Mouse (Mus musculus) CH12.LX (cell line): ENCODE data around the gene Fam240a. TPM values are rescaled to one million over a fixed set of nuclear protein-coding genes. Genes with fewer than 3 reads are reported as not detected.

Experiments used
- DNase-seq: peaks from one replicate; pipeline ENCODE4 v3.0.0-alpha.2; 2013; ENCODE audit errors: extremely low read depth
- H3K27ac ChIP-seq: 2 replicates; pipeline ENCODE4 v1.5.1; 2012; ENCODE audit warnings: low read depth, mild to moderate bottlenecking, control low read depth, moderate library complexity; ENCODE audit not compliant: insufficient read depth
- H3K27me3 ChIP-seq: replicated peaks from 2 replicates; pipeline ENCODE3; 2012; ENCODE audit warnings: inconsistent platforms
- H3K36me3 ChIP-seq, 2 experiments: replicated peaks in 1 of 2; 2 replicates each; pipeline versions ENCODE3 to v1.6.1; 2012; ENCODE audit warnings: inconsistent platforms in 1 of 2, low read length in 1 of 2, mild to moderate bottlenecking in 1 of 2, mixed read lengths in 1 of 2, moderate library complexity in 1 of 2; ENCODE audit not compliant: control insufficient read depth in 1 of 2, insufficient read depth in 1 of 2
- H3K4me1 ChIP-seq, 2 experiments: 2 replicates each; pipeline ENCODE4 v1.6.1; 2012; ENCODE audit warnings: inconsistent platforms in 1 of 2, moderate library complexity in 1 of 2; ENCODE audit not compliant: insufficient read depth in 2 of 2, control insufficient read depth in 1 of 2
- H3K4me2 ChIP-seq: 2 replicates; pipeline ENCODE4 v1.6.1; 2012; ENCODE audit warnings: low read depth, mild to moderate bottlenecking, control low read depth; ENCODE audit not compliant: poor library complexity, insufficient read depth, severe bottlenecking
- H3K4me3 ChIP-seq, 3 experiments: fragments of 150-350 bp in 1 of 3; sonication (generic) in 1 of 3; replicated peaks in 1 of 3; 2 replicates each; pipeline versions ENCODE3 to v1.5.1; 2011 to 2012; ENCODE audit warnings: low read depth in 2 of 3, low read length in 2 of 3, mild to moderate bottlenecking in 2 of 3, moderate library complexity in 2 of 3, control low read depth in 1 of 3, improper control_type of control experiment in 1 of 3, inconsistent platforms in 1 of 3, mixed read lengths in 1 of 3; ENCODE audit not compliant: poor library complexity in 1 of 3
- H3K79me2 ChIP-seq: replicated peaks from 2 replicates; pipeline ENCODE4 v1.6.1; 2012; ENCODE audit warnings: mild to moderate bottlenecking, moderate library complexity; ENCODE audit not compliant: control insufficient read depth, poor library complexity, insufficient read depth, severe bottlenecking; ENCODE audit errors: extremely low read depth
- H3K9ac ChIP-seq: 2 replicates; pipeline ENCODE4 v1.6.1; 2012; ENCODE audit warnings: low read depth, mild to moderate bottlenecking, control low read depth, moderate library complexity; ENCODE audit not compliant: insufficient read depth
- H3K9me3 ChIP-seq: replicated peaks from 2 replicates; pipeline ENCODE3; 2012; ENCODE audit warnings: low read length, inconsistent platforms, mixed read lengths
- CHD1 ChIP-seq: IDR thresholded peaks from 2 replicates; pipeline ENCODE4 v1.6.1; 2012; ENCODE audit warnings: low read depth, low read length, improper control_type of control experiment, inconsistent platforms
- CHD2 ChIP-seq: IDR thresholded peaks from 2 replicates; pipeline ENCODE4 v1.6.1; 2011; ENCODE audit warnings: low read length, improper control_type of control experiment
- CTCF ChIP-seq, 2 experiments: IDR thresholded peaks in 1 of 2; conservative IDR thresholded peaks in 1 of 2; 2 replicates each; pipeline ENCODE4 v1.5.1; 2011 to 2012; ENCODE audit warnings: low read depth in 2 of 2, low read length in 2 of 2, improper control_type of control experiment in 1 of 2, inconsistent platforms in 1 of 2, mild to moderate bottlenecking in 1 of 2, moderate library complexity in 1 of 2
- EP300 ChIP-seq: IDR thresholded peaks from 2 replicates; pipeline ENCODE4 v1.6.1; 2011; ENCODE audit warnings: low read length, improper control_type of control experiment
- ETS1 ChIP-seq: conservative IDR thresholded peaks from 2 replicates; pipeline ENCODE4 v1.6.1; 2012; ENCODE audit warnings: low read depth, mild to moderate bottlenecking, inconsistent platforms, low read length, improper control_type of control experiment, moderate library complexity
- GABPA ChIP-seq: IDR thresholded peaks from 2 replicates; pipeline ENCODE4 v1.6.1; 2012; ENCODE audit warnings: low read depth, low read length, improper control_type of control experiment, inconsistent platforms; ENCODE audit not compliant: insufficient replicate concordance
- HCFC1 ChIP-seq: IDR thresholded peaks from 2 replicates; pipeline ENCODE4 v1.6.1; 2012; ENCODE audit warnings: low read depth, mild to moderate bottlenecking, inconsistent platforms, low read length, improper control_type of control experiment
- IRF4 ChIP-seq: IDR thresholded peaks from 2 replicates; pipeline ENCODE4 v1.6.1; 2014; ENCODE audit warnings: low read depth, mild to moderate bottlenecking, inconsistent platforms, low read length, improper control_type of control experiment
- JUN ChIP-seq: IDR thresholded peaks from 2 replicates; pipeline ENCODE4 v1.6.1; 2011; ENCODE audit warnings: low read depth, mild to moderate bottlenecking, low read length, improper control_type of control experiment, moderate library complexity; ENCODE audit not compliant: insufficient read depth
- JUND ChIP-seq: conservative IDR thresholded peaks from 2 replicates; pipeline ENCODE4 v1.6.1; 2011; ENCODE audit warnings: low read depth, low read length, improper control_type of control experiment
- KAT2A ChIP-seq: IDR thresholded peaks from 2 replicates; pipeline ENCODE4 v1.6.1; 2012; ENCODE audit warnings: low read length, improper control_type of control experiment, inconsistent platforms; ENCODE audit not compliant: insufficient replicate concordance
- MEF2A ChIP-seq: IDR thresholded peaks from 2 replicates; pipeline ENCODE4 v1.6.1; 2014; ENCODE audit warnings: low read depth, mild to moderate bottlenecking, inconsistent platforms, low read length, improper control_type of control experiment, borderline replicate concordance
- POLR2A ChIP-seq: IDR thresholded peaks from 2 replicates; pipeline ENCODE4 v1.6.1; 2011; ENCODE audit warnings: low read depth, mild to moderate bottlenecking, improper control_type of control experiment, low read length
- POLR2AphosphoS2 ChIP-seq: IDR thresholded peaks from 2 replicates; pipeline ENCODE4 v1.6.1; 2011; ENCODE audit warnings: low read depth, low read length, improper control_type of control experiment
- RCOR1 ChIP-seq: conservative IDR thresholded peaks from 2 replicates; pipeline ENCODE4 v1.6.1; 2012; ENCODE audit warnings: low read depth, mild to moderate bottlenecking, inconsistent platforms, low read length, improper control_type of control experiment
- TCF12 ChIP-seq: IDR thresholded peaks from 2 replicates; pipeline ENCODE4 v1.6.1; 2014; ENCODE audit warnings: low read depth, mild to moderate bottlenecking, inconsistent platforms, low read length, improper control_type of control experiment
- UBTF ChIP-seq: IDR thresholded peaks from 2 replicates; pipeline ENCODE4 v1.6.1; 2012; ENCODE audit warnings: low read depth, mild to moderate bottlenecking, inconsistent platforms, low read length, improper control_type of control experiment, moderate library complexity
- USF1 ChIP-seq: IDR thresholded peaks from 2 replicates; pipeline ENCODE4 v1.6.1; 2014; ENCODE audit warnings: low read depth, mild to moderate bottlenecking, inconsistent platforms, low read length, improper control_type of control experiment
- ZC3H11A ChIP-seq: IDR thresholded peaks from 2 replicates; pipeline ENCODE4 v1.6.1; 2012; ENCODE audit warnings: low read depth, mild to moderate bottlenecking, inconsistent platforms, low read length, improper control_type of control experiment
- ZKSCAN1 ChIP-seq: IDR thresholded peaks from 2 replicates; pipeline ENCODE4 v1.6.1; 2012; ENCODE audit warnings: low read depth, inconsistent platforms, low read length, improper control_type of control experiment, borderline replicate concordance
- ZNF384 ChIP-seq: IDR thresholded peaks from 2 replicates; pipeline ENCODE4 v1.6.1; 2012; ENCODE audit warnings: low read depth, low read length, improper control_type of control experiment, inconsistent platforms
- dilution Hi-C: fragments of 300-500 bp; cut with MboI; formaldehyde crosslinking; loops from 2 replicates; pipeline ENCODE4 v1.14.3; 2020; ENCODE audit warnings: low sequenced_read_pairs; ENCODE audit not compliant: extremely low pct_unique_long_range_greater_than_20kb, extremely low pct_ligation_motif_present
- in situ Hi-C: fragments of 300-500 bp; cut with MboI; formaldehyde crosslinking; loops from 3 replicates; pipeline ENCODE4 v1.14.3; 2019; ENCODE audit warnings: low sequenced_read_pairs, low pct_ligation_motif_present, low pct_unique_long_range_greater_than_20kb, mixed read lengths
- polyA plus RNA-seq: library from polyadenylated mRNA; unstranded; fragments of >175 nt; gene quantifications from 2 replicates; pipeline ENCODE4 v1.2.1, GENCODE M21; 2012; ENCODE audit warnings: low read depth; ENCODE audit not compliant: insufficient read length
- total RNA-seq, 2 experiments: library from RNA; depleted of rRNA; stranded (reverse); fragments of 300-350 nt in 1 of 2; fragments of >200 nt in 1 of 2; gene quantifications; 2 replicates each; pipeline ENCODE4 v1.2.3; 2012 to 2014

Fam240a gene
- total and polyA plus RNA-seq, 3 experiments = not detected

GRCm38 (mm10) chr9:110951866-110952265 is 35.2 kb upstream of the Fam240a start:
- in situ Hi-C loops = no loop called here
- TF ChIP-seq USF1 (no peak), GABPA (no peak), JUND (no peak), UBTF (no peak), CHD2 (no peak), ZNF384 (no peak), MEF2A (no peak), CTCF (conservative IDR thresholded peaks at IDR 0.05 in 1 of 2, IDR thresholded peaks at IDR 0.05 in 1 of 2; ENCODE audit: low read depth in 2 of 2, low read length in 2 of 2) (no peak), ZC3H11A (no peak), HCFC1 (no peak), EP300 (no peak), TCF12 (no peak), JUN (no peak), ZKSCAN1 (no peak), ETS1 (no peak), KAT2A (no peak), CHD1 (no peak)
- TF ChIP-seq, all 38 proteins: peak for 0
- dilution Hi-C loops = no loop called here
- Histone ChIP-seq H3K4me1 (no peaks in the 10 kb centered on the region), H3K9me3 (peaks cover 2% of the 10 kb centered on the region), H3K79me2 (no peaks in the 10 kb centered on the region), H3K36me3 (no peaks in the 10 kb centered on the region), H3K4me3 (no peak overlapping the region), H3K27me3 (no peaks in the 10 kb centered on the region), H3K27ac (no peak overlapping the region), H3K4me2 (no peak overlapping the region), H3K9ac (no peak overlapping the region)
- no peak for DNase-seq

DNA sequence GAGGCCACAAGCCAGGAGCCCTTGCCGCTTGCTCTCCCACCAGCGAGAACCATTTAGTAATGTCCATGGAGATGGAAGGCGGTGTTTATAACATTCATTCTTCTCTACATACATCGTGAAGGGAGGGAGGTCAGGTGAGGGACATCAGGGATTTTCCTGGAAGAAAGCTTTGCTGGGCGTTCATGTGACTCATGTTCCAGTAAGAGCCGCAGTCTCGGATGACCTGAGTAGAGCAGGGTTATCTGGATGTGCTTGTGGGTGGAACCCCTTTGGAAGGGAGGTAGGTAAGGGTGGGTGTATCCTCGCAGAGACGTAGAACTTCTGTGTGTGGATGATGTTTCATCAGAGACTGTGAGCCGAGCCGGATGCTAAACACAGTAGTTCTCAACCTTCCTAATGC is 34.7 kb upstream of the Fam240a start, which contains the start of gene Lrrc2:
Gene Lrrc2, plus strand, starts transcription at position 149 of the 400 bp plus-strand sequence.
- in situ Hi-C loops = no loop called here
- Histone ChIP-seq H3K4me1 (no peaks in the 10 kb centered on the region), H3K27me3 (no peaks in the 10 kb centered on the region), H3K9ac (no peak within 1 kb of the TSS), H3K9me3 (peaks cover 2% of the 10 kb centered on the region), H3K4me3 (no peak within 1 kb of the TSS), H3K27ac (no peak within 1 kb of the TSS), H3K4me2 (no peak within 1 kb of the TSS), H3K79me2 (no peaks in the 10 kb centered on the region), H3K36me3 (no peaks in the 10 kb centered on the region)
- dilution Hi-C loops = no loop called here
- no peak for TF ChIP-seq HCFC1
- TF ChIP-seq TCF12 = no peak
- TF ChIP-seq POLR2A = no peak
- no peak for TF ChIP-seq RCOR1
- no peak for TF ChIP-seq EP300
- TF ChIP-seq KAT2A = no peak
- no peak for TF ChIP-seq GABPA
- no peak for TF ChIP-seq IRF4
- no peak for TF ChIP-seq ZNF384
- no peak for TF ChIP-seq POLR2AphosphoS2
- DNase-seq = no peak
